Mouse (Mus musculus) stomach, embryonic 14.5 days (tissue): ENCODE data around the gene Cd24a. TPM values are rescaled to one million over a fixed set of nuclear protein-coding genes. Genes with fewer than 3 reads are reported as not detected.
A peak's percentile ranks its signal among the peaks of the same experiment; 100 is the strongest.

Source experiments
- ATAC-seq: fragments of 200-750 bp; cut with Nextera tagmentation; 2 replicates; pipeline ENCODE4 v1.8.0; 2017; ENCODE audit warnings: low read depth, moderate TSS enrichment; ENCODE audit not compliant: insufficient number of reproducible peaks, insufficient read depth, low FRiP score
- H3K27ac ChIP-seq: fragments of 300-500 bp; sonication (generic); 2 replicates; pipeline ENCODE4 v1.5.1; 2014; ENCODE audit warnings: mild to moderate bottlenecking, low read length, moderate library complexity, mixed read lengths
- H3K27me3 ChIP-seq: fragments of 300-500 bp; sonication (generic); 2 replicates; pipeline ENCODE4 v1.6.1; 2014; ENCODE audit warnings: low read length, control low read depth, mixed read lengths; ENCODE audit not compliant: control insufficient read depth, insufficient read depth
- H3K36me3 ChIP-seq: fragments of 300-500 bp; sonication (generic); 2 replicates; pipeline ENCODE4 v1.6.1; 2014; ENCODE audit warnings: mild to moderate bottlenecking, control low read depth, low read length, moderate library complexity, mixed read lengths; ENCODE audit not compliant: control insufficient read depth, insufficient read depth
- H3K4me1 ChIP-seq: fragments of 300-500 bp; sonication (generic); 2 replicates; pipeline ENCODE4 v1.6.1; 2014; ENCODE audit warnings: low read length, control low read depth, mixed read lengths; ENCODE audit not compliant: control insufficient read depth, insufficient read depth
- H3K4me2 ChIP-seq: fragments of 300-500 bp; sonication (generic); replicated peaks from 2 replicates; pipeline ENCODE4 v1.6.1; 2014; ENCODE audit warnings: low read depth, low read length, control low read depth
- H3K4me3 ChIP-seq: fragments of 300-500 bp; sonication (generic); 2 replicates; pipeline ENCODE4 v1.5.1; 2014; ENCODE audit warnings: low read depth, low read length, control low read depth
- H3K9ac ChIP-seq: fragments of 300-500 bp; sonication (generic); replicated peaks from 2 replicates; pipeline ENCODE4 v1.6.1; 2014; ENCODE audit warnings: low read depth, mild to moderate bottlenecking, control low read depth, low read length, moderate library complexity, mixed read lengths
- H3K9me3 ChIP-seq: fragments of 300-500 bp; sonication (generic); 2 replicates; pipeline ENCODE4 v1.6.1; 2016; ENCODE audit warnings: low read depth, low read length, control low read depth; ENCODE audit not compliant: control insufficient read depth
- WGBS: fragments of 180-500 bp; shearing (Covaris S2); extraction: QIAGEN DNeasy Blood & Tissue Kit; methylation state at CpG from one replicate; pipeline ENCODE4 v1.1.7; 2014; 5-methylcytosine and 5-hydroxymethylcytosine counted together
- polyA plus RNA-seq: library from polyadenylated mRNA; unstranded; fragments of >200 nt; fragmentation: Nextera tagmentation; extraction: Ambion mirVana; gene quantifications from 2 replicates; pipeline ENCODE4 v1.2.1, GENCODE M21; 2014

Gene Cd24a
- polyA plus RNA-seq, 1 experiment from 2014 or later = 351 TPM

- H3K4me3 ChIP-seq = peak overlapping the region; percentile 77
- H3K36me3 ChIP-seq = peaks cover 3% of the 10 kb centered on the region; the same call in 1 of the 2 replicates
- no peak for ATAC-seq
- H3K27me3 ChIP-seq = no peaks in the 10 kb centered on the region
- 19% methylated on average over 19 of the region's 19 CpGs for WGBS
- H3K4me1 ChIP-seq = no peaks in the 10 kb centered on the region
- peak overlapping the region; percentile 92 for H3K4me2 ChIP-seq
- H3K9me3 ChIP-seq = no peaks in the 10 kb centered on the region
- H3K9ac ChIP-seq = 0 out of 2 replicates have a peak overlapping the region, but pooled peaks have one; percentile 6
- H3K27ac ChIP-seq = peak overlapping the region; percentile 97; the same call in 1 of the 2 replicates
Measured at GRCm38 (mm10) chr10:43577299-43577996, 636 bp upstream of the Cd24a start.

GRCm38 (mm10) chr10:43578366-43578753 is 276 bp downstream of the Cd24a start:
- ATAC-seq = peak; percentile 20; the same call in 1 of the 2 replicates
- Histone ChIP-seq H3K4me2 (peak overlapping the region; percentile 92), H3K9ac (peak overlapping the region; percentile 90), H3K4me1 (no peaks in the 10 kb centered on the region), H3K27ac (peak overlapping the region; percentile 97), H3K9me3 (no peaks in the 10 kb centered on the region), H3K4me3 (peak overlapping the region; percentile 77), H3K27me3 (no peaks in the 10 kb centered on the region), H3K36me3 (peaks cover 9% of the 10 kb centered on the region; the same call in 1 of the 2 replicates)
- WGBS = under 1% methylated on average over 32 of the region's 32 CpGs

- peak overlapping the region; percentile 97 for H3K27ac ChIP-seq
- ATAC-seq = peak; percentile 82
- H3K27me3 ChIP-seq = no peaks in the 10 kb centered on the region
- peaks cover 12% of the 10 kb centered on the region; the same call in 1 of the 2 replicates for H3K36me3 ChIP-seq
- H3K9me3 ChIP-seq = no peaks in the 10 kb centered on the region
- 0% methylated on average over 43 of the region's 65 CpGs for WGBS
- H3K4me1 ChIP-seq = no peaks in the 10 kb centered on the region
- peak overlapping the region; percentile 77 for H3K4me3 ChIP-seq
- peak overlapping the region; percentile 92 for H3K4me2 ChIP-seq
- H3K9ac ChIP-seq = peak overlapping the region; percentile 90
Measured at GRCm38 (mm10) chr10:43578754-43579380, 783 bp downstream of the Cd24a start.

GRCm38 (mm10) chr10:43579381-43580261 is 1.5 kb downstream of the Cd24a start:
- Histone ChIP-seq H3K4me2 (peak overlapping the region; percentile 92), H3K4me1 (no peaks in the 10 kb centered on the region), H3K4me3 (peak overlapping the region; percentile 77), H3K36me3 (peaks cover 13% of the 10 kb centered on the region; the same call in 1 of the 2 replicates), H3K27ac (peak overlapping the region; percentile 97), H3K9ac (peak overlapping the region; percentile 90), H3K9me3 (no peaks in the 10 kb centered on the region), H3K27me3 (no peaks in the 10 kb centered on the region)
- WGBS = under 1% methylated on average over 49 of the region's 49 CpGs
- peak; percentile 1; the same call in 1 of the 2 replicates for ATAC-seq

GRCm38 (mm10) chr10:43580649-43581078 is 2.6 kb downstream of the Cd24a start:
- Histone ChIP-seq H3K9ac (peak overlapping the region; percentile 90), H3K36me3 (peaks cover 13% of the 10 kb centered on the region; the same call in 1 of the 2 replicates), H3K4me3 (peak overlapping the region; percentile 77), H3K4me2 (peak overlapping the region; percentile 92), H3K9me3 (no peaks in the 10 kb centered on the region), H3K4me1 (no peaks in the 10 kb centered on the region), H3K27me3 (no peaks in the 10 kb centered on the region), H3K27ac (peak overlapping the region; percentile 97)
- 1% methylated on average over 15 of the region's 15 CpGs for WGBS
- ATAC-seq = peak; percentile 59

GRCm38 (mm10) chr10:43581260-43581659 is 3.2 kb downstream of the Cd24a start:
- Histone ChIP-seq H3K9ac (peak overlapping the region; percentile 90), H3K36me3 (peaks cover 13% of the 10 kb centered on the region; the same call in 1 of the 2 replicates), H3K4me2 (peak overlapping the region; percentile 92), H3K9me3 (no peaks in the 10 kb centered on the region), H3K27ac (peak overlapping the region; percentile 97), H3K27me3 (no peaks in the 10 kb centered on the region), H3K4me1 (no peaks in the 10 kb centered on the region), H3K4me3 (peak overlapping the region; percentile 77)
- 41% methylated on average over 3 of the region's 3 CpGs for WGBS
- no peak for ATAC-seq

GRCm38 (mm10) chr10:43584538-43584937 is 6.5 kb downstream of the Cd24a start:
- H3K4me2 ChIP-seq = no peak overlapping the region
- H3K9me3 ChIP-seq = no peaks in the 10 kb centered on the region
- no peak overlapping the region for H3K9ac ChIP-seq
- no peaks in the 10 kb centered on the region for H3K27me3 ChIP-seq
- no peaks in the 10 kb centered on the region for H3K4me1 ChIP-seq
- 92% methylated on average over 4 of the region's 4 CpGs for WGBS
- H3K27ac ChIP-seq = no peak overlapping the region
- no peak overlapping the region for H3K4me3 ChIP-seq
- H3K36me3 ChIP-seq = peaks cover 13% of the 10 kb centered on the region; the same call in 1 of the 2 replicates
- ATAC-seq = no peak
